Mouse (Mus musculus) bone marrow, adult 2 months (tissue): ENCODE results near the gene Pard6a. TPM values are rescaled to one million over a fixed set of nuclear protein-coding genes. Genes with fewer than 3 reads are reported as not detected.

Source experiments
- H3K27ac ChIP-seq: fragments of 200-500 bp; 2 replicates; pipeline ENCODE4 v1.5.1; 2012; ENCODE audit warnings: low read depth, mild to moderate bottlenecking, control low read depth, inconsistent platforms, low read length; ENCODE audit not compliant: control insufficient read depth, poor library complexity, insufficient read depth
- H3K4me1 ChIP-seq: fragments of 200-500 bp; 2 replicates; pipeline ENCODE4 v1.6.1; 2011; ENCODE audit warnings: low read length; ENCODE audit not compliant: control insufficient read depth, insufficient read depth
- H3K4me3 ChIP-seq: fragments of 200-500 bp; replicated peaks from 2 replicates; pipeline ENCODE3; 2011; ENCODE audit warnings: mild to moderate bottlenecking, low read depth, low read length, control low read depth; ENCODE audit not compliant: control insufficient read depth
- CTCF ChIP-seq: fragments of 200-500 bp; IDR thresholded peaks from 2 replicates; pipeline ENCODE4 v1.5.1; 2011; ENCODE audit warnings: low read length, control low read depth; ENCODE audit not compliant: control insufficient read depth, insufficient read depth
- POLR2A ChIP-seq: fragments of 200-500 bp; IDR thresholded peaks from 2 replicates; pipeline ENCODE4 v1.6.1; 2011; ENCODE audit warnings: low read depth, mild to moderate bottlenecking, control low read depth, low read length, borderline replicate concordance; ENCODE audit not compliant: control insufficient read depth
- WGBS: fragments of 180-500 bp; shearing (Covaris S2); methylation state at CpG from one replicate; pipeline ENCODE4 v1.1.7; 2018; 5-methylcytosine and 5-hydroxymethylcytosine counted together
- polyA plus RNA-seq: library from polyadenylated mRNA; stranded (reverse); fragments of >200 nt; gene quantifications from 2 replicates; pipeline ENCODE4 v1.2.4, GENCODE M21; 2011; ENCODE audit warnings: low replicate concordance; ENCODE audit not compliant: missing spikeins, insufficient read depth, insufficient read length

Gene Pard6a
- polyA plus RNA-seq, 1 experiment = 5.3 TPM

- H3K4me3 ChIP-seq = no peak overlapping the region
- TF ChIP-seq POLR2A (no peak), CTCF (no peak)
- H3K4me1 ChIP-seq = no peaks in the 10 kb centered on the region
- H3K27ac ChIP-seq = no peak overlapping the region
- 85% methylated on average over 30 of the region's 30 CpGs for WGBS
Observed at GRCm38 (mm10) chr8:105695080-105695780, 5.7 kb upstream of the Pard6a start.

DNA sequence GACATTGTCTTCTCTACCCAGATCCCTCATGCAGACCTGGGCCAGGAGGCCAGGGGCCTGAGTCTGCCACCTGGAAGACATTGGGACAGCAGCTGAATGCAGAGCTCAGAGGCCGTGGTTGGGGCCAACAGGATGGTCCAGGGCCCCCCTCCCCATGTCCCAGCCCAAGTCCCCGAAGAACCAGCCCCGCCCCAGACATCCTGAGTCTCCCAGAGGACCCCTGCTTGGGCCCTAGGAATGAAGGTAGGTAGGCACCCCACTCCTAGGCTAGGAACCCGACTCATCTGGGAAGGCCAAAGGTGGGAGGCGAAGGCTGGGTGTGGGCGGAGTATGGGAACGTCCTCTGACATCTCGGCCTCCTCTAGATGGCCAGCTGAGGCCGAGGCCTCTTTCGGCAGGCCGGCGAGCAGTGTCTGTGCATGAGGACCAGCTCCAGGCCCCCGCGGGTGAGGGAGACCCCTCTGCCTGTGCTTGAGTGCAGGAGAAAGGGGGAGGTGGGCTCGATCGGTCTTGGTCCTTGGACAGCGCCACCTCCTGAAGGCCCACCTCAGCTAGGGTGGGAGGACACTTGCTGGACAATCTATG is 3.7 kb upstream of the Pard6a start:
- WGBS = 89% methylated on average over 17 of the region's 17 CpGs
- Histone ChIP-seq H3K27ac (no peak overlapping the region), H3K4me3 (no peak overlapping the region), H3K4me1 (peaks cover 1% of the 10 kb centered on the region; the same call in 1 of the 2 replicates)
- no peak for TF ChIP-seq POLR2A
- TF ChIP-seq CTCF = no peak

DNA sequence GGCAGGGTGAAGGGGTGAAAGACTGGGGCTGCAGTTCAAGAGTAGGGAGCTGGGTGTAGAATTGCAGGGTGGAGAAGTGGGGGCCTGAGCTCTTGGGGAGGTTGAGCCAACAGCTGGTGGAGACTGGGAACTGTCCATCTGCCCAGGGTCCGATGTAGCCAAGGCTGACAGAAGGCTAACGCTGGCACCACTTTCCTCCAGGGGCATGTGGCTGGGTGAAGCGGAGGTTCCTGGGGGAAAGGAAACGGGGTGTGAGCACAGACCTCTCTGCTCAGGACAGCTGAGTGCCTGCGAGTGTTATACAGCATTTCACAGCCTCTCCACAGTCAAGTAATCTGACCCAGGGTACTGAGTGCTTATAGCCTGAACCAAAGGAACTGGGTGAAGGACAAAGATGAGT is 2.2 kb upstream of the Pard6a start:
- WGBS = 88% methylated on average over 5 of the region's 5 CpGs
- no peak overlapping the region for H3K27ac ChIP-seq
- H3K4me1 ChIP-seq = peaks cover 1% of the 10 kb centered on the region; the same call in 1 of the 2 replicates
- TF ChIP-seq CTCF = no peak
- TF ChIP-seq POLR2A = no peak
- H3K4me3 ChIP-seq = no peak overlapping the region

DNA sequence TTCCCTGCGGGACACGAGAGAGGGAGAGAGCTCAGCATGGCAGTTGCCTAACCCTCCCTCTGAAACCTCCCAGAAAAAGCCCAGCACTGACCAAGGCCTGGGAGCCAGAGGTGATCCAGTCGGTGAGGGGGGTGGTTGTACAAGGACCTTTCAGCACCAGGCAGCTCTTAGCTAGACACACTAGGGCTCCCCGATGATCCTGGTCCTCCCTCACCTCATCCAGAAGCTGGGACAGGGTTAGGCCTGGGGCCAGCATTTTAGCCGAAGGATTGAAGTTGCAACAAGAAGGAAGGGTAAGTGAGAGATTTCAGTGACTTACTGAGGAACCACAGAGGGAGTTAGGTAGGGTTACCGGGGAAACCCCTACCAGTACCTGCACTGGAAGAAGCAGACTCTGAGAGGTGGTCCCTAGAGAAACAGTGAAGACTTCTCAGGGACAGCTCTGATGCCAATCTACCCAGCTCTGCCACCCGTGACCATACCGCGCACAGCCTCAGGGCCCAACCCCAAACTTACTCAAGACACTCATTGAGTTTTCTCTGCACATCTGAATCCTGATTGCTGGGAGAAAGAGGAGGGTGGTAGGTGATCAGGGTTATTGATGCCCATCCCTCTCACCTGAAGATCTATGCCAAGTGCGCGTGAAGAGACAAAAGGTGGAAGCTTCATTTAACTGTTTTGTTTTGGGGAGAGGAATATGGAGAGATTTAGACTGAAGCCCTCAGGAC is 1.3 kb upstream of the Pard6a start:
- 86% methylated on average over 11 of the region's 11 CpGs for WGBS
- H3K27ac ChIP-seq = no peak overlapping the region
- no peak for TF ChIP-seq CTCF

DNA sequence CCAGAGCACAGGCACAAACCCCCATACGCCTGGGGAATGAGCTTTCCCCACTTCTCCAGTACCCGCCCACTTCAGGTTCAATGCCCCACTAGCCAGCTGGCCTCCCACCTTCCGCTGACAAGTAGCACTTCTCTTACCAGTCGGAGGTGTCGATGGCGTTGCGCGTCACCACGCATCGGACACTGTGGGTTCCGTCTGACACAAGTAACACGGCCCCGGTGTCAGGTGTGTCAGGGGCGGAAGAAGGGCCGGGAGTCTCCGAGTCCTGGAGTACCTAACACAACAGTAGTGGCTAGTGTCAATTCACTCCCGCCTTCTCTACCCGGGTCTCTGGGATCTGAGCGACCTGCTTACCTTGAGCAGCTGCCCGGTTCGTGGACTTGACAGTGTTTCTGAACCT is 382 bp upstream of the Pard6a start:
- Histone ChIP-seq H3K4me3 (peak overlapping the region; percentile 89), H3K4me1 (peaks cover 1% of the 10 kb centered on the region; the same call in 1 of the 2 replicates), H3K27ac (peak overlapping the region; percentile 80)
- TF ChIP-seq POLR2A (no peak), CTCF (no peak; the same call in 1 of the 2 replicates)
- under 1% methylated on average over 21 of the region's 21 CpGs for WGBS

More for the DNA sequence above, 1.3 kb upstream of the Pard6a start:
- H3K4me3 ChIP-seq = no peak overlapping the region
- H3K4me1 ChIP-seq = peaks cover 1% of the 10 kb centered on the region; the same call in 1 of the 2 replicates

DNA sequence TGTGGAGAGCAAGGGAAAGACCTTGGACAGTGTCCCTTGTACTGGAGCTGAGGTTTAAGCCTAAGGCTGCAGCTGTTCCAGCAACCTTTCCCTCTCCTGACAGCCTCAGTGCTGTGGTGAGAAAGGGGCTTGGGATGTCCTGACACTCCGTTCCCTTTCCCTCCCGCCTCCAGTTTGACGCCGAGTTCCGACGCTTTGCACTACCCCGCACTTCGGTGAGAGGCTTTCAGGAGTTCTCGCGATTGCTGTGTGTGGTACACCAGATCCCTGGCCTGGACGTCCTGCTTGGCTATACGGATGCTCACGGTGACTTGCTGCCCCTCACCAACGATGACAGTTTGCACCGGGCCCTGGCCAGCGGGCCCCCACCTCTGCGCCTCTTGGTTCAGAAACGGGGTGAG is 1.1 kb downstream of the Pard6a start:
- Histone ChIP-seq H3K27ac (peak overlapping the region; percentile 7), H3K4me3 (peak overlapping the region; percentile 50), H3K4me1 (peaks cover 4% of the 10 kb centered on the region; the same call in 1 of the 2 replicates)
- TF ChIP-seq POLR2A = no peak
- TF ChIP-seq CTCF = no peak
- 86% methylated on average over 18 of the region's 18 CpGs for WGBS

DNA sequence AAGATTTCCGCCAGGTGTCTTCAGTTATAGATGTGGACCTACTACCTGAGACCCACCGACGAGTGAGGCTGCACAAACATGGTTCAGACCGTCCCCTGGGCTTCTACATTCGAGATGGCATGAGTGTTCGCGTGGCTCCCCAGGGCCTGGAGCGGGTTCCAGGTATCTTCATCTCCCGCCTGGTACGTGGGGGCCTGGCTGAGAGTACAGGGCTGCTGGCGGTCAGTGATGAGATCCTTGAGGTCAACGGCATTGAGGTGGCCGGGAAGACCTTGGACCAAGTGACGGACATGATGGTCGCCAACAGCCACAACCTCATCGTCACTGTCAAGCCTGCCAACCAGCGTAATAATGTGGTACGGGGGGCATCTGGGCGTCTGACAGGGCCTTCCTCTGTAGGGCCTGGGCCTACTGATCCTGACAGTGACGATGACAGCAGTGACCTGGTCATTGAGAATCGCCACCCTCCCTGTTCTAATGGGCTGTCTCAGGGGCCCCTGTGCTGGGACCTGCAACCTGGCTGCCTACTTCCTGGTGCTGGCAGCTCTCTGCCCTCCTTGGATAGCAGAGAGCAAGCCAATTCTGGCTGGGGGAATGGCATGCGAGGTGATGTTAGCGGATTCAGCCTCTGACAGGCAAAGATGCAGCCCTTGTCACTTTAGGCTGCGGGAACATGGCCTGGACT is 1.9 kb downstream of the Pard6a start:
- Histone ChIP-seq H3K27ac (no peak overlapping the region), H3K4me3 (no peak overlapping the region), H3K4me1 (peaks cover 6% of the 10 kb centered on the region; the same call in 1 of the 2 replicates)
- TF ChIP-seq CTCF = no peak
- no peak for TF ChIP-seq POLR2A
- 94% methylated on average over 24 of the region's 24 CpGs for WGBS

DNA sequence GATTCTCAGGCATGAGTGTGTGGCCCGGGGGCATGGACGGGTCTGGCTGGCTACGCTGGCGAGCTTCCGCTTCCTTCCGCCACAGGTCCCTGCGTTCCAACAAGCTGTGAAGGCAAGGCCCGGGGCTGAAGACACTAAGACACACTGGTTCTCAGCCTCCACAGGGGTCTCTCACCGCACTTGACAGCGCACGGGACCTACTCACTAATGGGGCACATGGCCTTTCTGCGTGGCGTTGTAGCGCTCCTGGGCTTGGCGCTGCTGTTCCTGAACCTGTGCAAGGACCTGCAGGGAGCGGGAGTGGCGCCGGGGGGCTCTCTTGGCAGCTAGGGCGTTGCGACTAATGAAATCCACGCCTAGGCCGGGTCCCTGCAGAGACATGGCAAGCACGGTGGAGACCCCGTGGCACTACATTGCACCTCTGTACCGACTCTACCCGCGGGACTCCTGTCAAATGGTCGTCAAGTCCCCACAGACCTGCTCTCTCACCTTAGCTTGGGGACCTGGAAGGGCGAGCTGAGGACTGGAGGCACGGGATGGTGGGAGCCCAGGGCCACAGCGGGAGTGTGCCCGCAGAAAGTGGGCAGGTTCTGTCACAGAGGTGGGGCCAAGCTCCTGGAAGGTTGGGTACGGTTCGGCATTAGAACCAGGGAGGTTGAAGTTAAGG is 3.3 kb downstream of the Pard6a start:
- Histone ChIP-seq H3K4me3 (no peak overlapping the region), H3K4me1 (peaks cover 7% of the 10 kb centered on the region; the same call in 1 of the 2 replicates), H3K27ac (no peak overlapping the region)
- whole genome bisulfite sequencing = 94% methylated on average over 34 of the region's 34 CpGs
- TF ChIP-seq CTCF = no peak
- TF ChIP-seq POLR2A = no peak
